Mouse (Mus musculus): ENCODE results near the gene B3gnt7.

Gene B3gnt7

DNA sequence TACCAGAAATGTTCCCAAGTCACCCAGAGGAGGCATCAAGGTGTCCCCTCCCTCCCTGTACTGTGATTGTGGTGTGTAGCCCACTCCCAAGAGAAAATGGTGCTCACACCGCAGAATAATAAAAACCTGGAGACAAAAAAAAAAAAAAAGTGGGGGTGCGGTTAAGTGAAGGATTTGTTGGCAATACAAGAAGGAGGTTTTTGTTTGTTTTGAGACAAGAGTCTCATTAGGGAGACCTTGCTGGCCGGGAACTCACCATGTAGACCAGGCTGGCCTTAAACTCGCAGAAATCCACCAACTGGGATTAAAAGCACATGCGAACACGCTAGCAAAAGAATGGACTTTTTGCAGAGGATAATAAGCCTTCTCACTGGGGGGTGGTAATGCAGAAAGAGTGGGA lies at the start of gene B3gnt7:
Gene B3gnt7, plus strand, starts transcription at position 301 of the 400 bp plus-strand sequence.
- TF ChIP-seq GATA4 (IDR thresholded peaks at IDR 0.05; ENCODE audit: insufficient replicate concordance, low read length), result no peak

DNA sequence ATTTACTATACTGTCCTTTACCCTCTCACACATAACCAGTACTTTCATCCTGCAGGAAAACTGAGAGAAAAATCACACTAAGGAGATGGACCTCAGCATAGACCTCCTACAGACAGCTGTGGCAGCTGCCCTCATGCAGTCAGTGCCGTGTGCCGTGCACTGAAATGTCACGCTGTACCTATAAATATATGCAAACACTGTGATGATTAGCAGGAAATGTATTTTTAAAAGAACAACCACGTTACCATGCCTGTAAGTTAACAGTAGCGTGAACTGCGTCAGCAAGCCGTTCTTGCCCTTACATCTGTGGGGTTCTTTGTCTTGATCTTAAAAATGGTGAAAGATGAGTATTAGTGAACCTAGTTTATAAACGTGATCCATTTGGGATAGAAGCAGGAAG lies 49.2 kb upstream of the B3gnt7 start:
- TF ChIP-seq GATA4 (IDR thresholded peaks at IDR 0.05; ENCODE audit: insufficient replicate concordance, low read length), result no peak

DNA sequence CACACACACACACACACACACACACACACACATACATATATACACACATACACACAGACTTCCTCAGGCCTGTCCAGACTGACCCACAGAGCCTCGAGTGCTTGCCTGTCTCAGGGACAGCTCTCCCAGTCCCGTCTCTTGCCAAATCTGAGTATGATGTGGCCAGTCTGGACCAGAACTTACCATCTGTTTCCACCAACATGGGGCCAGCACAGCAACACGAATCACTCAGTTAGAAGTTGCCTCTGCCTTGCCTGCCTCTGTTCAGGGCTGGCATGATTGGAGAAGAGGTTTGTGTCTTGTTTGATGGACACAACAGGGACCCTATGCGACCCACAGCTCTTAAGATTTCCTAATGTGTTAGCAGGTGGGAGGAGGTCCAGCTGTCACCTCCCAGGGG lies 46.3 kb upstream of the B3gnt7 start:
- TF ChIP-seq GATA4 (IDR thresholded peaks at IDR 0.05; ENCODE audit: insufficient replicate concordance, low read length), result no peak

DNA sequence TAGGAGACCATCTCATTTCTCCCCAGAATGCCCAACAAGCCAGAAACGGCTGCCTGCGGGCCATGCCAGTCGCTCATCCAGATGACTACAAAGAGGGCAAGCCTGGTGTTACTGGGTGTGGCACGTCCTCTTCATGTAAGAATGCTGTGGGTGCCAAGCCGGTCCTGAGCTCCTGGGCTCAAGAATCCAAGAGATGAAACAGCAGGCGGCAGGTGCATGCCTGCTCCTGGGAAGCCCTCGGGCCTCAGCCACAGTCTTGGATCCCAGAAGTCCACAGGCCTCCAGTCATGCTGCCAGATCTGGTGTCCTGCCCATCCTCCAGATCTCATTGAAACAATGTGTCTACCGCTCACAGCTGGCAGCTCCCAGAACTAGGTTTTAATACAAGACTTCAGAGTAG lies 45.4 kb upstream of the B3gnt7 start:
- TF ChIP-seq GATA4 (IDR thresholded peaks at IDR 0.05; ENCODE audit: insufficient replicate concordance, low read length), result no peak

DNA sequence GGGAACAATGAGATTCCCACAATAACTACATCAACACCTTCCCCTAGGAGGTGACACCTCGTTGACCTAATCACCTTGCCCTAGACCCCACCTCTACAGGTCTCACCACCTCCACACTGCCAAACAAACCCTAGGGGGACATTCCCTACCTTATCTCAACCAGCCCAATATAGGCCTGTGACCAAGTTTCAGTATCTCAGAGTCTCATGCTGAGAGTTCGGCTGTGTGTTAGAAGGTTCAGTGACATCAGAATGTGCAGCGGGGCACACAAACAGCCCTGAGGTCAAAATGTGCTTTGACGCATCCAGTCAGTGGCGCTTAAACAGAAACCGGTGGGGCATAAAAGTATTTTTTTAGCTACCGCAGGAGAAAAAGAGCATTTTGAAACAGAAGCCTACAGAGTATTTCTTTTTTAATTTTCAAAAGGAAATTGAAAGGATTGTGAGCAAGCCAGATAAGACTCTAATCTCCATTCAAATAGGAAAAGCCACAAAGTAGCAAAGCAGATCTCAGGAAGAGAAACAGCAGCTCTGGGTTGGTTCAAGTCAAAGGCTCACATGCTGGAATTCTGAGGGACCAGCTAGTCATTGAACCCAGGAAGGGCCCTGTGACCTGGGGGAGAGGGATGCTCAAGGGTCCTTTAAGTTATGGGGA lies 44.3 kb upstream of the B3gnt7 start:
- TF ChIP-seq GATA4 (IDR thresholded peaks at IDR 0.05; ENCODE audit: insufficient replicate concordance, low read length), result no peak

DNA sequence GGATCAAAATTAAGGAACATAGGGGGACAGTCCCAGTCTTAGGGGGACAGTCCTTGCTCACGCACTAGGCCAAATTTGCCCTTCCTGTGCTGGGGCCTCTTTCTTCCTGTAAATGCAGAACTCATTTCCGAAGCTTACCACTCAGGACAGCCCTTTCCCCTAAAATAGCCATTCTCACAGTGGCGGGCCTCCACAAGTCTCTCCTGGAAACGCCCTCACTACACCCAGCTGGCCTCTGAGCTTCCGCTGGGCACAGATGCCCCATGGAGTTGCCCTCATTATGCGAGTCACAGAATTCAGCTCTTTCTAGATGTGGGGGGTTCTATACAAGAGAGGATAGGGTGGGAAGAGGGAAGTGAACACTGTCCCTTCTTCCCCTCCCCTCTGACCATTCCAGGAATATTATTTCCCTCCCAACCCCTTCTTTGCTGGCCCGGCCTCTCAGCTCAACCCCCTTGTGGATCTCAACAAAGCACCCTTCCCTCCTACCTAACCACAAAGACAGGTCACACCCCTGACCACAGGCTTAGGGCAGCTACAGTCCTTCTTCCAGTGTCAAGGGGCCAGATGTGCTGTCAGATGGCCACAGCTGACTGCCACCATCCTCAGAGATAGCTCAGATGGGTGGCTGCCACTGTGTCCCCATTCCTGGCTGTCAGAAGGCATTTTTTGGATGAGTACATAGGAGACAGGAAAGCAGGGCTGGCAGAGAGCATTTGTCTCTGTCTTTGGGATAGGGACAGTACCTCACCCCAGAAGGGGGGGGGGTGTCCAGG lies 38.9 kb upstream of the B3gnt7 start:
- TF ChIP-seq GATA4 (IDR thresholded peaks at IDR 0.05; ENCODE audit: insufficient replicate concordance, low read length), result no peak

DNA sequence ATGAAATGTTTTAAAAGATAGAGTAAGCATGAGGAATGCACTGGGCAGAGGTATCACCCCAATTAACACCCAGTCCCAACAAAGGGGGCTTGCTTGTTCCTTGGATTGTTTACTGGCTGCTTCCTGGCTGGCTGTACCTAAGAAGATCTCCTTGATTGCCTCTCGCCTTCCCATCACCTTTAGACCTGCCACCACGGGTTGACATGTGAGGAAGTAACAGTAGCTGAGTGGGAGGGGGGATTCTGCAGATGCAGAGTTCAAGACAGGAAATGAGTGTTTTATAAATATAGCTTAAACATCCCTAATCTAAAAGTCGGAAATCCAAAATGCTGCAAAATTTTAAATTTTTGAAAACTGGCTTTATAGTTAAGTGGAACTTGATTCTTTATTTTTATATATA lies 37.6 kb upstream of the B3gnt7 start:
- no peak for TF ChIP-seq GATA4 (IDR thresholded peaks at IDR 0.05; ENCODE audit: insufficient replicate concordance, low read length)

DNA sequence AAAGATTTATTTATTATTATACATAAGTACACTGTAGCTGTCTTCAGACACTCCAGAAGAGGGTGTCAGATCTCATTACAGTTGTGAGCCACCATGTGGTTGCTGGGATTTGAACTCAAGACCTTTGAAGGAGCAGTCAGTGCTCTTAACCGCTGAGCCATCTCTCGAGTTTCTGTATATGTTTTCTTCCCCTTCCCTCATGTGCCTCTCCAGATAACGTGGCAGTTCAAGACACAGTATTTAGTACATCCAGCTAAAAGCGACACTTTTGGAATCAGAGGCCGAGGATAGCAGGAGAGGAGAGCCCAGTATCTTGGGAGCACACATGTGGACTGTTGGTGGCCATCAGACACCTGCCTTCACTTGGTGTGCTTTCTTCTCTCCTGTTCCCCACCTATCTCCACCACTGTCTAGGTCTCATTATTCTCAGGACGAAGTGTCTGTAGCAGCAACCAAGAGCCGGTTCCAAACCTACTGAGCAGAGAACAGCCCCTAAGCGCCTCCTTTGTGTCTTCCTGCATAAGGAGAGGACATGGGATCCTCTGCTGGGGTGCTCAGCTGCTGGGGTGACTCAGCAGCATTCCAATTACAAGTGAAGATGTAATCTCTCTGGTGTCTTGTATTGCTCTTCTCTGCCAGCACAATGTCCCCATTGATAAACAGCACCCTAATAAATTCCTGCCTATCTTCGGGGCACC lies 34.0 kb upstream of the B3gnt7 start:
- no peak for TF ChIP-seq GATA4 (IDR thresholded peaks at IDR 0.05; ENCODE audit: insufficient replicate concordance, low read length)

DNA sequence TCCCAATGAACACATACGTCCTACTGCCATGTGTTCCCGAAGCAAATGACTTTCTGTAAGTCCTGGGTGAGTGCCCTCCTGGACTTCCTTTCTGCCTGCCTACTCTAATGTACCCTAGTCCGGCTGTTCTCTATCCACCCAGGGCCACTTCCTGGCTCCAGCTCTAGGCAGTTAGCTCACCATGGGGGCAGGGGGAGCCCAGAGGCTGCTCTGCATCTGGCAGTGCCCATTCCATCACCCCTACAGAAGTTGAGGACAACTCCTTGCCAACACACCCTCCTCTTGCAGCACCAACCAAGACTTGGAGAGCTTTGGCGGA lies 33.5 kb upstream of the B3gnt7 start:
- TF ChIP-seq GATA4 (IDR thresholded peaks at IDR 0.05; ENCODE audit: insufficient replicate concordance, low read length), result no peak

DNA sequence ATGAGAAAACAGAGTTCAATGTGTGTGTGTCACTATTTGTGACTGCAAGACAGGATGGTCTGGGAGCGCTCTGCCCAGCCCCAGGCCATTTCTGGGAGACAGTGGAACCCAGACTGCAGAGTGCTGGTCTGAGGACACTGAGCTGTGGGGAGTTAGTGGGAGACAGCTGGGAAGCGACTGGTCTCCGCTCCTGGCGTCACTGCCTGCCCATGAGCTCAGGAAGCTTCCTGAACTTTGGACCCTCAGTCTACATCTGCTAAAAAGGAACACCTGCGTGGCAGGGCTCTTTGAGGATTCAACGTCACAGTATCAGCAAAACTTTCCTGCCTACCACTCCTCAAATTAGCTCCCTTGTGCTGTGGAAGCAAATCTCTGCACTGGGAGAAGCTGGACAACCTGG lies 30.9 kb upstream of the B3gnt7 start:
- TF ChIP-seq GATA4 (IDR thresholded peaks at IDR 0.05; ENCODE audit: insufficient replicate concordance, low read length), result no peak

DNA sequence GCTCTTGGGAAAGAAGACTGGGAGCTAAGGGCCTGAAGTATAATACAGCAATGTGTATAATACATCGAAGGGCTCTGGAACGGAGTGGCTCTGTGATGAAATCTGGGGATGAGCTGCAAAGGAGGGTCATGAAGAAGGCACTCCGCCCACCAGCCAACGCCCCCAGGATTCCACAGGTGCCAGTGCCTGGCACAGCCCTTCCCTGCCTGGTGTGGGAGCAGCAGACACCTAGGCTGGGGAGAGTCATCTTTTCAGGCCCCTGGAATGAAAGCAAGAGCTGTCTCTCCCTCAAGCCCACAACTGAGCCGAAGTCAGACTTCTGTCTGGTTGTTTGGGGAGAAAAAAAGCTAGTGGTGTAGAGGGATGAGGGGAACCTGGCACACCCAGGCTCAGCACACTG lies 25.6 kb upstream of the B3gnt7 start:
- TF ChIP-seq GATA4 (IDR thresholded peaks at IDR 0.05; ENCODE audit: insufficient replicate concordance, low read length), result no peak

DNA sequence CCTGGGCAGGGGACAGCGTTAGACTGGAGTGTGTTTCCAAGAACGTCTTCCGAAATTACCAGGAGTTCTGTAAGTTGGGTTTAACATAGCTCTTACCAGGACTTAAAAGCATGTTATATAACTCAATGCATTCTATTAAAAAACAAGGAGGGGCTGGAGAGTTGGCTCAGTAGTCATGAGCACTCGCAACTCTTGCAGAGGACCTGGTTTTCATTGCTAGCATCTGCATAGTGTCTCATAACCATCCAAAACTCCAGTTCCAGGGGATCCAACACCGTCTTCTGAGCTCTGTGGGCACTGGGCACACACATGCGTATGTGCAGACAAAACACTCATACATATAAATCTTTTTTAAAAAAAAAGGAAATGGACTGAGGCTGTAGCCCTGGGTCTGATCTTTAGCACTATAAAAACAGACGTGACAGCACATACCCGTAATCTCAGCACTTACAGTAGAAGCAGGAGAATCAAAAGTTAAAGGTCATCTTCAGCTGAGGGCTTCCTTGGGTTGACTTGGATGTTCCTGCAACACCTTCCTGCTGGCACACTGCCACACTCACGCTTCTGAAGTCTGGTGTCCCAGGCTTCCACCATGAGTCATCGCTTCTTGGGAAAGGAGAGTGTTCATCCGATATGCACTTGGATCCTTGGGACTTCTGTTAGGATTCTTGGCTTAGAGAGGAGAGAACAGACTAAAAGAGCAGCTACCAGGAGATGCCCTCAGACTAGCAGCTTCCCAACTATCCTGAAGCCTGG lies 20.7 kb upstream of the B3gnt7 start:
- TF ChIP-seq GATA4 (IDR thresholded peaks at IDR 0.05; ENCODE audit: insufficient replicate concordance, low read length), result no peak

DNA sequence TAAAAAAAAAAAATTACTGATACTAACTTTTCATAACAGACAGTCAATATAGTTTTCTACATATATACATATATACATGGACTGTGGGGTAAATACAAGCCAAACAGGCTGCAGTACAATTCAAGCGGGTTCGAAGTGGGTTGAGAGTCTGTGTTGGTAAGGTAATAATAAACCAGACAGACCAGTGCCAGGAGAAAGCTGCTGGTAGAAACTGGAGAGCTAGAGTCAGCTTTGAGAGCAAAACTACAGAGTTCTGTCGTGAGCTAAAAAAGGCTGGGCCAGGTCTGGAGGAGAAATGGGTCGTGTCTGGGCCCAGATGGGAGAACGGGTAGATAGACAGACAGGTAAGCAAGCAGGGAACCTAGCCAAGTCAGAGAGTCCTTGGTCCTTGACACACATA lies 18.5 kb upstream of the B3gnt7 start:
- TF ChIP-seq GATA4 (IDR thresholded peaks at IDR 0.05; ENCODE audit: insufficient replicate concordance, low read length), result no peak

DNA sequence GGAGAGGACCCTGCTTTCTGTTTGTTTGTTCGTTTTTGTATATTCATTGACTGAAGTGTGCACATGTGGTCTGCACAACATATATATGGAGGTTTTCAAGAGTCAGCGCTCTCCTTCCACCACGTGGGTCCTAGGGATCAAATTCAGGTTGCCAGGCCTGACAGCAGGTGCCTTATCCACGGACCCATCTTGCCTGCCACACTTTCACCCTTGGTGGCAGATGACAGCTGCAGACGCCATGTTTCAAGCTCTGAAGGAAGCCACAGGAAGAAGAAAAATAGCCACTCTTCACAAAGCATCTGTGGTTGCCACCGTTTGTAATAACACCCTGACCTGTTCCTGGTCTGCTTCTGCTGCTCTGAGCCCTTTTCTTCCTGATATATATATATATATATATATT lies 17.3 kb upstream of the B3gnt7 start:
- TF ChIP-seq GATA4 (IDR thresholded peaks at IDR 0.05; ENCODE audit: insufficient replicate concordance, low read length), result no peak

DNA sequence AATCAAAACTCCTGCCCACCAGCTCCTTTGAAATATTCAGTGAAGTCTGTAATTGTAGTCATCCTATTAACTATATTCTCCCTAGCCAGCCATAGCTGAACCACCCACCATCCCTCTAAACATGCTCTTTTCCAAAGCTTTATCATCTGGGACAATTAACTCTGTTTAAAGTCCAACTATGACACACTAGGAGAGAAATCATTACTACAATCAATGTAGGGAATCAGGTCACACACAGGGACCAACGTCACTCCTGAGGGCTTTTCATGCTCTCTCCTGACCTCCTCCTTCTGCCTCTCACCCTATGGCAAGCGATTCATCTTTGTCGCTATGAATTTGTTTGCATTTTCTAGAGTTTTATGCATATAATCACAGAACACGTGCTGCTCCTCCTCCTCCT lies 15.2 kb upstream of the B3gnt7 start:
- TF ChIP-seq GATA4 (IDR thresholded peaks at IDR 0.05; ENCODE audit: insufficient replicate concordance, low read length), result no peak

DNA sequence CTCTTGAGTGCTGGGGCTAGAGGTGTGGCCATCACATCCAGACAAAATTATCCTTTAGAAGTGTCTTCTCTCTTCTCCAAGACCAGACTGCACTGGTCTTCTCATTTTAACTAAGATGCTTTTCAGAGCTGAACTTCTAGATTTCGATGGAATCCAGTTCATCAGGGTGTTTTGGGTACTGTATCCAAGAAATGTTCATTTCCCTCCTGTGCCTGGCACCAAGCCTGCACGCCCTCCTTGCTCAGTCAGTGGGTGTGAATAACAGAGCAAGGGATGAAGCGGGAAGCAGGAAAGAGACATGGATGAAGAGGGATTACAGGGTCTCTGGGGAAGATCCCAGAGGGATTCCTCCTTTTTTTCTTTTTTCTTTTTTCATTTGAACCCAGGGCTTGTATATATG lies 12.2 kb upstream of the B3gnt7 start:
- TF ChIP-seq GATA4 (IDR thresholded peaks at IDR 0.05; ENCODE audit: insufficient replicate concordance, low read length), result no peak
